Mouse (Mus musculus) adrenal gland, postnatal 4 days (tissue): ENCODE results near the gene Fcrls. TPM values are rescaled to one million over a fixed set of nuclear protein-coding genes. Genes with fewer than 3 reads are reported as not detected.

ENCODE experiments used
- DNase-seq, 2 experiments: peaks; one replicate each; pipeline ENCODE4 v3.0.0; 2021 to 2022; ENCODE audit warnings: low spot score in 2 of 2, mixed read lengths in 2 of 2
- long read RNA-seq, 2 experiments: library from polyadenylated mRNA; stranded (forward); transcript quantifications; one replicate each; pipeline ENCODE4 v2.0.0; 2021
- total RNA-seq, 2 experiments: library from RNA; stranded (reverse); gene quantifications; 2 replicates each; pipeline ENCODE4 v1.2.3; 2021

Fcrls gene
- 1 to 10 TPM; 3.9 to 4.0 TPM for total RNA-seq
- long read RNA-seq, experiment 1, partial matches to known transcripts, result 0 of 1 reads
- long read RNA-seq, experiment 1, other reads (novel, unspliced or antisense), result 0 of 1 reads
- long read RNA-seq, experiment 2, partial matches to known transcripts, result 0 of 4 reads
- long read RNA-seq, experiment 2, other reads (novel, unspliced or antisense), result 2 of 4 reads

DNA sequence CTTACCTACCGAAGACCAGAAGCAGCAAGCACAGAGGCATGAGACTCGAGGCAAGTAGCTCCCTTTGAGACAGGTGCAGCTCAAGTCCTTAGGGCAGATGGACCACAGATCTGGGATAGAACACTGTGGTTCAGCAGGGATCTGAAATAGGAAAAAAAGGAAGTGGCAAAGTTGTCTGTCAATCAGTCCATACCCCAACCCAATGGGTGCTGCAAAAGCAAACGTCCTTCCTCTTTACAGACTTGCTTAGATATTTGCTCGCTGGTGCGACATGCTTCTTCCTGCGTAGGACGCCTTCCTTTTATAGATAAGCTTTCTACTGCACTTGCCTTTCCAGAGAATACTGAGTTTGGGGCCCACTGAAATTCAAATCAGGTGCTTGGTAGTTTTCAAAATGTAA is at the start of gene Fcrls:
Gene Fcrls, minus strand, starts transcription at position 303 of the 400 bp plus-strand sequence.
- no peak for DNase-seq

DNA sequence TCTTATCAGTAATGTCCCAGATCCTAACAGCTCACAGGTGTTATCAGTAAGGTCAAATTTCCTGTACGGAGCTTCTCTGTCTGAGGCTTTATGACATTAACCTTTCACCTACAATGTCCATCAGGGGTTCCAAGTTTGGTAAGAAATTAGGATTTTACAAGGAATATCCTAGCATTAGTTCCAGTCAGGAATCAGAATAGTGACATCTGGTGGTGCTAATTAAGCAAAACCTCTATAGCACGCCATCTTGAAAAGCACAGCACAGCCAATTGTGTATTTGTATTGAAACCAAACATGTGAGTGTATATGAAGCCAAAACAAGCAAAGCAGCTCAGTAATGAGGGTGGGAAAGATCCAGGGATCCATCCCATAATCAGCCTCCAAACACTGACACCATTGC is 46.4 kb upstream of the Fcrls start:
- no peak for DNase-seq

DNA sequence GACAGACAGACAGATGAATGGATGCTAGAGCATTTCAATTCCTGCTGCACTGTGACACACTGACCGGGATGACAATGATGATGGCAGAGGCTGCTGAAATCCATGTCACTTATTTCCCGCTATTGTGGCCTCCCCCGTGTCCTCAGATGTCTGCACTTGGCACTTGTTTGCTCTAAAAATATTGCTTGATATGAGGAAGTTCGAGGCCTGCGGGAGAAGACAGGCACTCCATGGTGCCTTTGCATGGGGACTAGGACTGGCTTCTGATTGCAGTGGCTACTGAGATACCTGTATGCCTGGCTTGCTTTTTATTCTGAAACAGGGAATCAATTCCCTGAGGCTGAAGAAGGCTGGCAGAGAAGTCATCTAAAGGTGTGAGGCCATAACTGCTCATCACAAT is 36.4 kb upstream of the Fcrls start:
- DNase-seq, result no peak

DNA sequence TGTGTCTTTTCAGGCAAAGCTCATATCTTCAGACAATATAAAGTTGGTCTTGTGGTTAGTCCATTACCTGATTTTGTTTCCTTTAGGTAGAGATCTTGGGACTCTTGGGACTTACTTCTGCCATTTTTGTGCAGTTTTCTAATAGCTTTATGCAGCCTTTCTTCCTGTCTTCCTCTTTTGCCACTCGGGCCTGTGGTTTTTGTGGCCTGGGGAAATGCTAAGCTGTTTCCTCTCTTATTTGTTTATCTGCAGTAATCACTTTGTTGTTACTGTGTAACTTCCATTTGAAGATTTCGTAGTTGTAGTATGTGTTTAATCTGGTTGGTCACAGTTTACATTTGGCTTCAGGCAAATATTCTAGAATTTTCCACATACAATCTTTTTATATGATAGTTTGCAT is 10.8 kb upstream of the Fcrls start:
- no peak for DNase-seq

DNA sequence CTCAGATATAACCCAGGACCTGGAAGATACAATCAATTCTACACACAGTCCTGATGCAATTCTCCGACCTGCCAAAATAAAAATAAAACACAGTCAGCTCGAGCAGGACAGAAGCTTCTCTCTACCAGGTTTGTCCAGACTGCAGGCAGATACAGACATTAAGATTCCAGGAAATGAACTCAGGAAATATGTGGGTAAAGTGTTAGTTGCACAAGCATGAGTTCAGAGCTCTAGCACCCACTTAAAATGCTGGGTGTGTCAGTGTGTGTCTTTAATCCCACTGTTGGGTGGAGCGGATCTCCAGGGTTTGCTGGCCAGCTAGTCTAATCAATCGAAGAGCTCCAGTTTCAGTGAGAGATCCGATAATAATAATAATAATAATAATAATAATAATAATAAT is 3.0 kb upstream of the Fcrls start:
- DNase-seq, result no peak

DNA sequence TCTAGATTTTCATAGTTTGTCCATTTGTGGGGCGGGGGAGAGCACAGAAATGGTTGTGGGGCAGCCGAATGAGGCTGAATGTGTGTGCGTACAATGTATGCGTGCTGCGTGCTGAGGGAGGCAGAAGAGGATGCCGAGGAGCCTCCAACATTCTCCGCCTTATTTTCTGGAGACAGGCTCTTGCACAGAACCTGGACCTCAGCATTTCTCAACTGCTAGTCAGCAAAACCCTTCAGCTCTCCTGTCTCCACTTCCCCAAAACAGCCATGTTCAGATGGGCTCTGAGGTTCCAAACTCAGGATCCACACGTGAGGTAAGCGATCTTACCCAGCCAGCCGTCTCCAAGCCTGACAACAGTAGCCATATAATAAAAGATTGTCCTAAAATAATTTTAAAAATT is 8.3 kb downstream of the Fcrls start:
- DNase-seq, result no peak

DNA sequence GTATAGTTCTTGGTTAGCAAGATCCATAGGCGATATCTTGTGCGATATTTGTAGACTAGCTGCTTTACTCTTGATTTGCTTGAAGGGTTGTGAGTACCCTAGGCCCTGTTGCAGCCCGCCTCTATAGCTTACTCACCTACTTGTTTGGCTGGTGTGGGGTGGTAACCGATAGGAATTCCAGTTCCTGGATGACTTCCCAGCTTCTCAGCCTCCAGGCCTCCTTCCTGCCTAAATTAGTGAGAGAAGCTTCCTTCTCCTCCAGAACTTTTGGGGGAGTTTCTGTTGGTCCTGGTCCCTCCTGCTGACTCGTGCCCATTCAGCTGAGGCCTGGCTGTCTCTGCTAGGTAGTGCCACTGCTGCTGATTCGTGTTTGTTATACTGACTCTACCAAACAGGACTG is 14.0 kb downstream of the Fcrls start:
- DNase-seq, result no peak

DNA sequence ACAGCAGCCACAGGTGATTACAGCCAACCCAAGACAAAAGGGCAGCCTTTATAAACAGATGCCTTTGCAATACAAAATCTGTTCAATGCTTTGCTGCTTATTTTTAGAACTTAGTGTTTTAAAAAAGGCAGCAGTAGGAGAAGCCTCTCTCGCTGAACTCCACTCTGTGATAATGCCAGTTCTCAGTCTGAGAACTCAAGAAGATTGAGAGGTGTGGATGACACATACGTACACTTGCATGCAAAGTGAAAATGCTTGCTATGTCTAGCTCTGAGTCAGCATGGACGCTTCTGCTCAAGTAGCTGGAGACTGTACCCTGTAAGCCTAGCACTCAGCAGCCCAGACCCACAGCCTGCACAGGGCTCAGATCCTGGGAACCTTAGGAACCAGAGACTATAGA is 16.2 kb downstream of the Fcrls start:
- DNase-seq, result no peak

DNA sequence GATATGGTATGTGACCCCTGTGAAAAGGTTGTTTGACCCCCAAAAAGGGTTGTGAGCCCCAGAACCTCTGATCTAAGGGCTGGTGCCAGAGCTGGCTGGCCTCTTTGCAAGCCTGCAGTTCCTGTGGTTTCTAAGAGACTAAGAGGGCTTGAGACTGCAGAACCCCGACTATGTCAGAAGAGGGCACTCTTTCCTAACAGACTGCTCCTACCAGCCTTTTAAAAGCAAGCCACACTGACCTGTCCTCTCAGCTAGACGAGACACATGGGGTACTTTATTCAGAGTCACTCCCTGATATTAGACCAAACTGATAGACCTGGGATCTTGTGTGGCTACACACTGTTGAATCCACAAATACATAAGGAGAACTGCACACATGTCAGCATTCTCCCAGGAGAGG is 19.9 kb downstream of the Fcrls start:
- DNase-seq, result no peak

DNA sequence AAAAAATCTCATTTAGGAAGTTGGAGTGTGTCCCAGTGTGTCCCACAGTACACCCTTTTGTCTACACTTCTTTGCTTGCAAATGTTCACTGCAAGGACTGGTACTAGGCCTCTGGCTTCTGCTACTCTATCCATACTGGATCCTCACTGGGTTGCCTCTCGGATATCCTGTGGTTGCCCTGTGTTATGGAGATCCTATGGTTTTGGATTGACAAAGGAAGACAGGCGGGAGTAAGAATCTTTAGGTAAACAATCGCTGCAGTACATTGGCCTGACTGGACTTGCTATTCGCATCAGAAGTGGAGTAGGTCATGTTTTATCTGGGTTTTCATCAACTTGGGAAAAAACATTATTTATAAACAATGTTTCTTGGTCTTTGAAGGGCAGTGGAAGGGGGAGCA is 22.6 kb downstream of the Fcrls start:
- no peak for DNase-seq

DNA sequence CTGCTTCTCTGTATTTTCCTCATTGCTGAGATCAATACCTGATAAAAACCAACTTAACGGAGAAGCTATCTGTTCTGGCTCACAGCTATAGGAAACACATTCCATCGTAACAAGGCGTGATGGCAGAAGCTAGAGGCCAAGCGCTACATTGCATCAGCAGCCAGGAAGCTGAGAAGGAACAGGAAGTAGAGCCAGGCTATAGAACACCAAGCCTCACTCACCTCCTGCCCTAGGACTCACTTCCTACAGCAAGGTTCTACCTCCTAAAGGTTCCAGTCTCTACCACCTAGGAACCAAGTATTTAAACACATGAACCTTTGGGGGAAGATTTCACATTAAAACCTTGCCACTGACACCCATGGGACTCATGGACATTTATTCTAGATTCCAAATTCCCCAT is 39.9 kb downstream of the Fcrls start:
- DNase-seq, result no peak

DNA sequence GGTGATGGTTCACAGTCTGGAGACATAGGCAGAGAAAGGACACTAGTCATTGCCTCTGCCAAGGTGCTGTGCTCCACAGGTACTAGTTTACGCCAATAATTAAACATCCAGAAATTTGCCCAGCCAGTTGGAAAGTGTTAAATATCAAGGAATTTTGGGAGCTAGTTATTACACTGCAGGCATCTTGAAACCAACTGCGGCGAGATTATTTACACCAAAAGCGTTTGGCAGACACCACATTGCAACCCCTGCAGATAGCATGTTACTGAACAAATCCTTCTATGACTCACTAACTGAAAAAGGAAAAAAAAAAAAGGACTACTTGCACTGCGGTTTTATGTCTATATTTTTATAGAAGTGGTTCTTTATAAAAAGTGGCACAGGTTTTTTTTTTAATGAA is 41.2 kb downstream of the Fcrls start:
- no peak for DNase-seq

DNA sequence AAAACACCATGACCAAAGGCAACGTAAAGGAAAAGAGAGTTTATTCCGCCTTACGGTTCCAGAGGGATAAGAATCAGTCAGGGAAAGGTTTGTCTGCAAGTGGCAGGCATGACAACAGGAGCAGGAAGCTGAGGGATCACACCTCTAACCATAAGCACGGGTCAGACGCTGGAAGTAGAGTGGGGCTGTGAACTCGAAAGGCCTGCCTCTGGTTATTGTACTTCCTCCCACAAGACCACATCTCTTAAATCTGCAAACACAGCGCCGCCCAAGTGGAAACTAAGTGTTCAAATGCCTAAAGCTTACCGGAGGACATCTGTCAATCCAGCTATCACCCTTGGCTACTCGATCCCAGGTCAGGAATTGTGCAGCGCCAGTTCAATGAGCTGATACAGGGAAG is 48.4 kb downstream of the Fcrls start:
- no peak for DNase-seq

DNA sequence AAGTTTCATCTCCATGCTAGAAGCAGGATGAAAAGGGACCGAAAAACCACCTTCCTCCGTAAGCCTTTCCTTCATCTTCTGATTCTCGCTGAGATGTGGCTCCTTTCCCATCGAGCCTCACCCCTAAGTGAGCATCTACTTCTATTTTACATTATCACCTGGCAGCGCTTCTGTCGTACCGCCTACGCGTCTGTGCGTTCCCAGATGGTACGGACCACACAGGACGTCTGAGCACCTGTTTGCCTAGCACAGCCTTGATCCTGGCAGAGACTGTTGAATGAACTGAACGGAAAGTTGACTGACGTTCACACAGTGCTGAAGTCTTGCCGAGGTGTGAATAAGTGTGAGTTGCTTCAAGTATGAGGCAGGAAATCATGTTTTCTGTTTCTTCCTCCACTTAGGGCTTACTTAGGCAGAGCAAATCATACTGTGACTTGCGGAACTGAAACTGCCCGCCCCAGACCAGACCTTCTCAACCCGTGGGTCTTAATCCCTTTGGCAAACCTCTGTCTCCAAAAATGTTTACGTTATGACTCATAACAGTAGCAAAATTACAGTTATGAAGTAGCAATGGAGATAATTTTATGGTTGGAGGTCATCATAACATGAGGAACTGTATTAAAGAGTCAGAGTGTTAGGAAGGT is 49.2 kb downstream of the Fcrls start:
- DNase-seq, result no peak

DNA sequence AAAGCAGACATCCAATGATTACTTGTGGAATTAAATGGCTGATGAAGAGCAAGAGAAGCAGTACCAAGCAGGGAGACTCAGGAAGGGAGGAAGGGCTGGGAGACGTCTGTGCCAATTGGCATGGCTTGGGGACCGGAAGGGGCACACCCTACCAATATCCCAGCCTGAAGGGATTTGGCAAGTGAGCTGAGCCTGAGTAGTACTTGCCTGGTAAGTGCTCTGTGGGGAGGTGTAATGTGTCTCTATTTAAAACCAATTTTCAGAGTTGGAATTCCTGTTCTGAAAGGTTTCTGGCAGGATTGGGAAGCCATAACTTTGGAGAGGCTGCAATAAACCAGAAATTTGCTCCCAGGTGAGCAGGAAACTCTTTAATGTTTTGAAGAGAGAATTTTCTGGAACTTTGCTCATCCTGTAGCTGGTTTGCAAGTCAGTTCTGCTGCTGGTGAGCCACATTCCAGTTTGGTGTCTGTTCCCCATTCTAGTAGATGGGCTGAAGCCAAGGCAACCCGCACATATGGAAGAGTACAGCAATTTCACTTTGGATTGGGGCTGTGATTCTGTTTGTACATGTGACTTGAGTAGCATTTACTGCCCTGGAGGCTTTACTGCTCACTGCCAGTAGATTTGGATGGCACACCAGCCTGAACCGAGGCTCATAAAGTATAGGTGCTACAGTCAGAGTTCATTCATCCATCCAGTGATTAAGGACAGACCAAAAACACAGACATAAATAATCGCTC is 57.0 kb downstream of the Fcrls start:
- no peak for DNase-seq

Other genes with a start within 250 kb of the Fcrls start
- gene Kirrel, start 89.0 kb downstream of the Fcrls start, total RNA-seq, result 10 to 100 TPM; 30.7 to 33.0 TPM
- gene Cd5l, start 94.1 kb upstream of the Fcrls start, total RNA-seq, result 10 to 100 TPM in 1 of 2 experiments, 1 to 10 TPM in 1; 2.1 to 11.9 TPM
- gene Fcrl1, start 112.6 kb upstream of the Fcrls start, total RNA-seq, result under 1 TPM; 0.34 to 0.45 TPM
- not detected for gene Fcrl5, start 172.0 kb upstream of the Fcrls start, total RNA-seq